Mouse (Mus musculus) embryonic facial prominence, embryonic 10.5 days (tissue): Measurements from ENCODE around the gene Duxbl3. TPM values are rescaled to one million over a fixed set of nuclear protein-coding genes. Genes with fewer than 3 reads are reported as not detected.
"Not testable (repeated sequence)": the region's sequence is repeated elsewhere in the genome, so short reads cannot be mapped to it uniquely, and the experiment has no call there.

Experiments used
- DNase-seq: peaks from one replicate; pipeline ENCODE4 v3.0.0-alpha.2; 2017; ENCODE audit warnings: low spot score
- H3K27ac ChIP-seq: fragments of 300-500 bp; sonication (generic); replicated peaks from 2 replicates; pipeline ENCODE4 v1.5.1; 2016; ENCODE audit warnings: mild to moderate bottlenecking
- H3K27me3 ChIP-seq: fragments of 300-500 bp; sonication (generic); replicated peaks from 2 replicates; pipeline ENCODE4 v1.6.1; 2016; ENCODE audit warnings: low read depth, mild to moderate bottlenecking; ENCODE audit not compliant: poor library complexity, severe bottlenecking
- H3K36me3 ChIP-seq: fragments of 300-500 bp; sonication (generic); replicated peaks from 2 replicates; pipeline ENCODE4 v1.6.1; 2016; ENCODE audit warnings: mild to moderate bottlenecking, moderate library complexity
- H3K4me1 ChIP-seq: fragments of 300-500 bp; sonication (generic); 2 replicates; pipeline ENCODE4 v1.6.1; 2016
- H3K4me3 ChIP-seq: fragments of 300-500 bp; sonication (generic); 2 replicates; pipeline ENCODE4 v1.5.1; 2016; ENCODE audit warnings: mild to moderate bottlenecking, moderate library complexity
- H3K9me3 ChIP-seq: fragments of 300-500 bp; sonication (generic); 2 replicates; pipeline ENCODE4 v1.6.1; 2016; ENCODE audit warnings: mild to moderate bottlenecking
- WGBS: fragments of 180-500 bp; shearing (Covaris S2); methylation state at CpG from one replicate; pipeline ENCODE4 v1.1.7; 2016; 5-methylcytosine and 5-hydroxymethylcytosine counted together
- polyA plus RNA-seq: library from polyadenylated mRNA; unstranded; fragments of >200 nt; fragmentation: Nextera tagmentation; extraction: Ambion mirVana; gene quantifications from 2 replicates; pipeline ENCODE4 v1.2.1, GENCODE M21; 2016

Gene Duxbl3
- polyA plus RNA-seq: 4.5 and 4.7 TPM in 2 replicates

- H3K27me3 ChIP-seq, H3K27ac ChIP-seq, H3K4me1 ChIP-seq, DNase-seq, H3K36me3 ChIP-seq, H3K4me3 ChIP-seq, H3K9me3 ChIP-seq: not testable (repeated sequence)
- no CpG with 5 or more reads among the region's 25 CpGs for WGBS
Observed at GRCm38 (mm10) chr14:26257756-26258617, at the start of gene Duxbl3. TSS of gene Duxbl3 (plus strand) at chr14:26257962.

DNA sequence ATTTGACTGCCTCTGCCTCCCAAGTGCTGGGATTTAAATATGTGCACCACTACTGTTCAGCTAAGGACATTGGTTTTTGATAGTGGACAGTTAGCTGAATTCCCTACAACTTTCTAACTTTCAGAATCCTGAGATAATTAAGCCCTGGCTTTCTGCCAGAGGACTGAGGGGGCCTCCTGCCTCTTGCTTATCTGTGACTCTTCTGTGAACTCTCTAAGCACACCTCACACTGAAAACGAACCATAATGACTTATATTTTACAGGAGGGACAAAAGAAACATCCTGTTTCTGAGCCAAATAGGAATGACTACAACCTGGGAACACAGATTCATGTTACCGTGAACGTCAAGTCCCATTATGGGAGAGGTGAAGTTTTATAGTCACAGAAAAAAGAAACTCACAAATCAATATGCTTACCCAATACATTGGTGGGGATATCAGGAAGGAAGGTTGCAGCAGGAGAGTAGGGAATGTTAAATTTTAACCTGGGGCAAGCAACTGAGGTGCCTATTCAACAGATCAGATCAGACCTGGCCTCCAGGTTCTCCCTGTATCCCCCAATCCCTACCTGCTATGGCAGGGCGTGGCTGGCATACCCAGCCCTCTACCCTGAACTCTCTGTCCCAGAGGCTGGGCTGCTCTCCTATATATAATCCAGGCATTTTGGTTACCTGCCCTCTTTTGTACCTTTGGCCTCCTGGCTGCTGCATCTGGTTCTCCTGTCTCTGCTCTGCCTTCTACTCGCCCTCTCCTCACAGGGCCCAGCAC lies 41.3 kb upstream of the Duxbl3 start:
- H3K4me3 ChIP-seq, H3K9me3 ChIP-seq, DNase-seq, H3K36me3 ChIP-seq, H3K4me1 ChIP-seq, H3K27me3 ChIP-seq, H3K27ac ChIP-seq: not testable (repeated sequence)
- no CpG with 5 or more reads among the region's 5 CpGs for whole genome bisulfite sequencing

DNA sequence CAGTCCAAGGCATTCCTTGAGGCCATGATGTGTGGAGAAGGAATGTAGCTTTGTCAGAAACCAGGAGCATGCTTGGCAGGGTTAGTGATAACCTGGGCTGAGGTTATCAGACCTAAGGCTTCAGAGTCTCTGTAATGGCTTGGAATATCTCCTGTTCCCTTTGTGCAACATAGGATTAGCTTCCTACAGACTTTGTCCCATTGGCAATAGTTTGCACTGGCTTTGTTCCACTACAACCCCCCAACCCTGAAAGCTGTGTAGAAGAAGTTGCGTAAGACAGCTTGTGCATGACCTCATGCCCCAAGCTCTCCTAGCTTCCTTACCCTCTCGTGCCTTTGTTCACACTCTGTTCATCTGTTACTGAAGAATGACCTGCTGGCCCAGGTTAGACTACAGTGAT lies 20.6 kb upstream of the Duxbl3 start:
- not testable (repeated sequence) for H3K27ac ChIP-seq, H3K36me3 ChIP-seq, DNase-seq, H3K9me3 ChIP-seq, H3K4me3 ChIP-seq, H3K4me1 ChIP-seq, H3K27me3 ChIP-seq
- WGBS: no CpG with 5 or more reads among the region's 2 CpGs

DNA sequence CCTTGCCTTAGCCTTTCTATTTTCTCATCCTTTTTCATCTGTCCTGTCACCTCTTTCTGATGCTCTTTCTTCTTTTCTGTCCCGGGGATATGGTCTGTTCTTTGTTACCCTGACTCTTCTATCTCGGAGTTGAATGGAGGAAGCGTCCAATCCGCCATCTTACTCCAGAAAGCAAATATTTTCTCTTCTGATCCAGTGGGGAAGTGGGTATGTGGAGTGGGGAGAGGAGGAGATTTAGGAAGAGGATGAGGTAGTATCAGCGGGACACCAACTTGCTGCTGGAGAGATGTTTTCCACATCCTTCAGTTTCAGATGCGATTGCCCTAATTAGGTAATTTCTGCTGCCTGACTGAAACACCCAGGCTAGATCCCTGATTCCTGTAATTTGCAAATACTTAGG lies 967 bp downstream of the Duxbl3 start:
- not testable (repeated sequence) for DNase-seq, H3K4me1 ChIP-seq, H3K4me3 ChIP-seq, H3K27ac ChIP-seq, H3K36me3 ChIP-seq, H3K9me3 ChIP-seq, H3K27me3 ChIP-seq
- WGBS: no CpG with 5 or more reads among the region's 6 CpGs

DNA sequence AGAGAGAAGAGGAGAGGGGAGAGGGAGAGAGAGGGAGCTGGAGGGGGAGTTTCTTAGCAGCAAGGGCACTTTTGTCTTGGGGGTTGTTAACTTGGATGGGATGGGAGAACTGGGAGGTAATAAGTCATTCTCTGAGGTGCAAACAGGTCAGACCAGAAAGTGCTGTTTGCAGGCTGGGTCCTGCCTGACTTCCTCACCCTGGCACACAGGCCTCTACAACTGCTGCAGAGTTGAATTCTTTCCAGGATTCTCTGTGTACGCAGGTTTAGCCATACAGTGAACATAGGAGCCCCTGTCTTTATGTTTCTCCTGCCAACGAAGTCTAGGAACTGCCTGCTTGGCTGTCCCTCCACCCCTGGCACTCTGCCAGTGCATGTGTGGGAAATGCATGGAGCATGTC lies 29.0 kb downstream of the Duxbl3 start:
- H3K4me1 ChIP-seq, DNase-seq, H3K9me3 ChIP-seq, H3K27me3 ChIP-seq, H3K4me3 ChIP-seq, H3K27ac ChIP-seq, H3K36me3 ChIP-seq: not testable (repeated sequence)
- no CpG with 5 or more reads among the region's 2 CpGs for WGBS

- H3K27me3 ChIP-seq: no peaks in the 10 kb centered on the region
- no peaks in the 10 kb centered on the region for H3K4me1 ChIP-seq
- no peak overlapping the region for H3K4me3 ChIP-seq
- no peak for DNase-seq
- no peaks in the 10 kb centered on the region for H3K9me3 ChIP-seq
- H3K36me3 ChIP-seq: no peaks in the 10 kb centered on the region
- H3K27ac ChIP-seq: no peak overlapping the region
- WGBS: 100% methylated on average over 1 of the region's 1 CpGs
Observed at GRCm38 (mm10) chr14:26293859-26294258, 36.1 kb downstream of the Duxbl3 start.

- WGBS: 86% methylated on average over 4 of the region's 4 CpGs
Observed at GRCm38 (mm10) chr14:26297055-26297454, 39.3 kb downstream of the Duxbl3 start.

DNA sequence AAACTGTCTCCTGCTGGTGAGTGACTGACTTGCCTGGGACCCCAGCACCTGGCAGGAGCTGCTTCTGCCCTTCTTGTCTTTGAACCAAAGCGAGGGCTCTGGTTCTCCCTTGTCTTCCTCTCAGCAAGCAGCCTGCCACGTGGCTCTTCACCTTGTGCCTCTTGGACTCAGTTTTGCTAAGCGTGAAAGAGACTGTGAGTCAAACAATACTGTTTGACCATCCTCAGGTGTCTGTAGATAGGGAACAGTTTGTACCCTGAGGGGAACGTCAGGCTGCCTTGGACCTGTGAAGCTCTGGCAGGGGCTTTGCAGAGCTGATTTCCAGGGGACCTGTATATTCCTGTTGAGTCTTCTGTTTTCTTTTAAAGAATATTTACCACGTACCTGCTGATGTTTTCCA lies 39.7 kb downstream of the Duxbl3 start:
- H3K27me3 ChIP-seq: no peaks in the 10 kb centered on the region
- no peaks in the 10 kb centered on the region for H3K9me3 ChIP-seq
- H3K27ac ChIP-seq: no peak overlapping the region
- no peak for DNase-seq
- no peaks in the 10 kb centered on the region for H3K36me3 ChIP-seq
- WGBS: 77% methylated on average over 5 of the region's 5 CpGs
- no peaks in the 10 kb centered on the region for H3K4me1 ChIP-seq
- H3K4me3 ChIP-seq: no peak overlapping the region

More at GRCm38 (mm10) chr14:26297055-26297454, 39.3 kb downstream of the Duxbl3 start:
- no peak for DNase-seq
- Histone ChIP-seq H3K4me3 (no peak overlapping the region), H3K9me3 (no peaks in the 10 kb centered on the region), H3K27ac (no peak overlapping the region), H3K36me3 (no peaks in the 10 kb centered on the region), H3K27me3 (no peaks in the 10 kb centered on the region), H3K4me1 (no peaks in the 10 kb centered on the region)

DNA sequence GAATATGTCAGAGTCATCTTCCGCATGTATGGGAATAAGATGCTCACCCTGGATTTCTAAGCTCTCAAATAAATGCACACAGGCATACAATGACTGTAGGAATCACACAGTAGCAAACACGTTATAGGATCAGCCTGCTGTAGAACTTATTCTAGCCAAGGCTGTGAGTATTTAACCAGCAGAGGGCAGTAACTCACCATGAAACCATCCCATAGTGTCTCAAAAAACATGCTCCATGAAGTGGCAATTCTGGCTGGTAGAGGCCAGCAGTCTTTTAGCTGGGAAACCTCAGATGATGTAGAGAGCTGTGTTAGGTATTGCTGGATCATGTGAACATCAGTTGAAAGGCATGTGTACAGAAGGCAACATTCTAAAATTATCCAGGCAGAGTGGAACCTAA lies 45.3 kb downstream of the Duxbl3 start:
- 35% methylated on average over 2 of the region's 2 CpGs for WGBS
- Histone ChIP-seq H3K36me3 (no peaks in the 10 kb centered on the region), H3K4me3 (no peak overlapping the region), H3K9me3 (no peaks in the 10 kb centered on the region), H3K27me3 (no peaks in the 10 kb centered on the region), H3K4me1 (no peaks in the 10 kb centered on the region), H3K27ac (no peak overlapping the region)
- peak; percentile 50 for DNase-seq

DNA sequence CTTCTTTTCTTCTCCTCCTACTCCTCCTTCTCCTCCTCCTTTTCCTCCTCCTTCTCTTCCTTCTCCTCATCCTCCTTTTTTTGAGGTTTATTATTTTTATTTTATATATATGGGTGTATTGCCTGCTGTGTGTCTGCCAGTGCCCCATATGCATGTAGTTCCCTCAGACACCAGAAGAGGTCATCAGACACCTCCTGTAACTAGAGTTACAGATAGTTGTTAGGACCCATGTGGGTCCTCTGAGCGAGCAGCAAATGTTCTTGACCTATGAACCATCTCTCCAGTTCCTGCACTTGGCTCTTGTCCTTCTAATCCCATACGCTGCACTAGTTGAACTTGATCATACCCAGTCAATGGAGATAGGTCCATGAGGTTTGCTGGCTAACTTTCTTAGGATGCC lies 48.3 kb downstream of the Duxbl3 start:
- DNase-seq: peak; percentile 49
- H3K4me1 ChIP-seq: no peaks in the 10 kb centered on the region

GRCm38 (mm10) chr14:26308813-26309212 lies 51.1 kb downstream of the Duxbl3 start:
- no peaks in the 10 kb centered on the region for H3K9me3 ChIP-seq
- H3K4me3 ChIP-seq: no peak overlapping the region
- no peak overlapping the region for H3K27ac ChIP-seq
- 92% methylated on average over 6 of the region's 6 CpGs for WGBS
- no peaks in the 10 kb centered on the region for H3K4me1 ChIP-seq
- H3K27me3 ChIP-seq: no peaks in the 10 kb centered on the region
- H3K36me3 ChIP-seq: no peaks in the 10 kb centered on the region
- DNase-seq: no peak

More for the DNA sequence above, 48.3 kb downstream of the Duxbl3 start:
- no peak overlapping the region for H3K4me3 ChIP-seq
- no peaks in the 10 kb centered on the region for H3K36me3 ChIP-seq
- no peaks in the 10 kb centered on the region for H3K9me3 ChIP-seq
- no peak overlapping the region for H3K27ac ChIP-seq
- 35% methylated on average over 2 of the region's 2 CpGs for WGBS
- no peaks in the 10 kb centered on the region for H3K27me3 ChIP-seq

GRCm38 (mm10) chr14:26309511-26309910 lies 51.7 kb downstream of the Duxbl3 start:
- no peak overlapping the region for H3K4me3 ChIP-seq
- H3K4me1 ChIP-seq: no peaks in the 10 kb centered on the region
- no peaks in the 10 kb centered on the region for H3K27me3 ChIP-seq
- no peak for DNase-seq
- no peaks in the 10 kb centered on the region for H3K9me3 ChIP-seq
- 86% methylated on average over 1 of the region's 1 CpGs for WGBS
- no peaks in the 10 kb centered on the region for H3K36me3 ChIP-seq
- no peak overlapping the region for H3K27ac ChIP-seq

GRCm38 (mm10) chr14:26316246-26316730 lies 58.5 kb downstream of the Duxbl3 start:
- H3K4me3 ChIP-seq: no peak overlapping the region
- no peaks in the 10 kb centered on the region for H3K27me3 ChIP-seq
- no peaks in the 10 kb centered on the region for H3K36me3 ChIP-seq
- no peak overlapping the region for H3K27ac ChIP-seq
- no peak for DNase-seq
- WGBS: 73% methylated on average over 3 of the region's 3 CpGs
- no peaks in the 10 kb centered on the region for H3K9me3 ChIP-seq
- no peaks in the 10 kb centered on the region for H3K4me1 ChIP-seq
